Mouse (Mus musculus) embryonic facial prominence, embryonic 10.5 days (tissue): ENCODE data around the gene Sept4. TPM values are rescaled to one million over a fixed set of nuclear protein-coding genes. Genes with fewer than 3 reads are reported as not detected.

Experiments
- DNase-seq: peaks from one replicate; pipeline ENCODE4 v3.0.0-alpha.2; 2017; ENCODE audit warnings: low spot score
- H3K27ac ChIP-seq: fragments of 300-500 bp; sonication (generic); replicated peaks from 2 replicates; pipeline ENCODE4 v1.5.1; 2016; ENCODE audit warnings: mild to moderate bottlenecking
- H3K27me3 ChIP-seq: fragments of 300-500 bp; sonication (generic); replicated peaks from 2 replicates; pipeline ENCODE4 v1.6.1; 2016; ENCODE audit warnings: low read depth, mild to moderate bottlenecking; ENCODE audit not compliant: poor library complexity, severe bottlenecking
- H3K36me3 ChIP-seq: fragments of 300-500 bp; sonication (generic); replicated peaks from 2 replicates; pipeline ENCODE4 v1.6.1; 2016; ENCODE audit warnings: mild to moderate bottlenecking, moderate library complexity
- H3K4me1 ChIP-seq: fragments of 300-500 bp; sonication (generic); 2 replicates; pipeline ENCODE4 v1.6.1; 2016
- H3K4me3 ChIP-seq: fragments of 300-500 bp; sonication (generic); 2 replicates; pipeline ENCODE4 v1.5.1; 2016; ENCODE audit warnings: mild to moderate bottlenecking, moderate library complexity
- H3K9me3 ChIP-seq: fragments of 300-500 bp; sonication (generic); 2 replicates; pipeline ENCODE4 v1.6.1; 2016; ENCODE audit warnings: mild to moderate bottlenecking
- WGBS: fragments of 180-500 bp; shearing (Covaris S2); methylation state at CpG from one replicate; pipeline ENCODE4 v1.1.7; 2016; 5-methylcytosine and 5-hydroxymethylcytosine counted together
- polyA plus RNA-seq: library from polyadenylated mRNA; unstranded; fragments of >200 nt; fragmentation: Nextera tagmentation; extraction: Ambion mirVana; gene quantifications from 2 replicates; pipeline ENCODE4 v1.2.1, GENCODE M21; 2016

Sept4 gene
- polyA plus RNA-seq, 1 experiment from 2014 or later: 6.1 TPM

GRCm38 (mm10) chr11:87561208-87561607, 7.5 kb upstream of the Sept4 start:
- Histone ChIP-seq H3K4me1 (no peaks in the 10 kb centered on the region), H3K27me3 (no peaks in the 10 kb centered on the region), H3K4me3 (no peak overlapping the region), H3K36me3 (no peaks in the 10 kb centered on the region), H3K27ac (no peak overlapping the region), H3K9me3 (no peaks in the 10 kb centered on the region)
- no peak for DNase-seq
- 80% methylated on average over 6 of the region's 6 CpGs for WGBS

GRCm38 (mm10) chr11:87566501-87566900, 2.2 kb upstream of the Sept4 start, which contains the start of gene Gm11492:
Gene Gm11492, plus strand, starts transcription at chr11:87566653.
- Histone ChIP-seq H3K27ac (no peak within 1 kb of the TSS), H3K4me1 (peaks cover 12% of the 10 kb centered on the region), H3K27me3 (no peaks in the 10 kb centered on the region), H3K9me3 (no peaks in the 10 kb centered on the region), H3K4me3 (no peak within 1 kb of the TSS), H3K36me3 (no peaks in the 10 kb centered on the region)
- WGBS: 85% methylated on average over 3 of the region's 3 CpGs
- DNase-seq: no peak

DNA sequence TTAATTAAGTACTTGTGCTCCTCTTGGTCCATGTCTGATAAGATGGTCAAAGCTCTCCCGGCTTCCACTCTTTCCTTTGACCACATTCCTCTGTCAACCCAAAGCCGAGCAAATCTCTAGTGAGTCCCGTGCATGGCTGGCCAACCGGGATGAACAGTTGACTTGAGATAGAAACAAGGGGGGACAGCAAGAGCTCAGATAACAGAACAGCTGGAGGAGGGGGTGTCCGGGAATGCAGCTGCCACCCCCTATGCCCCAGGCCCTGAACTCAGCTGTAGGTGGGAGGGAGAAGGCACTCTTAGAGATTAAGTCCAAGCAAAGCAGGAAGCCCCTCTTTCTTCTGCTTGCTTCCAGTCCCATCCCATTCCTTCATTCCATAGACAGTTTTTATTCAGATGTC, 2.0 kb downstream of the Sept4 start:
- H3K4me3 ChIP-seq: no peak overlapping the region
- H3K4me1 ChIP-seq: peaks cover 41% of the 10 kb centered on the region
- no peaks in the 10 kb centered on the region for H3K9me3 ChIP-seq
- H3K27ac ChIP-seq: no peak overlapping the region
- no peaks in the 10 kb centered on the region for H3K27me3 ChIP-seq
- H3K36me3 ChIP-seq: no peaks in the 10 kb centered on the region
- WGBS: 59% methylated on average over 5 of the region's 5 CpGs
- DNase-seq: no peak

GRCm38 (mm10) chr11:87571361-87571950, 2.8 kb downstream of the Sept4 start:
- Histone ChIP-seq H3K27me3 (peaks cover 4% of the 10 kb centered on the region), H3K4me1 (peaks cover 41% of the 10 kb centered on the region), H3K27ac (no peak overlapping the region), H3K9me3 (no peaks in the 10 kb centered on the region), H3K4me3 (no peak overlapping the region), H3K36me3 (no peaks in the 10 kb centered on the region)
- 89% methylated on average over 1 of the region's 1 CpGs for WGBS
- no peak for DNase-seq

DNA sequence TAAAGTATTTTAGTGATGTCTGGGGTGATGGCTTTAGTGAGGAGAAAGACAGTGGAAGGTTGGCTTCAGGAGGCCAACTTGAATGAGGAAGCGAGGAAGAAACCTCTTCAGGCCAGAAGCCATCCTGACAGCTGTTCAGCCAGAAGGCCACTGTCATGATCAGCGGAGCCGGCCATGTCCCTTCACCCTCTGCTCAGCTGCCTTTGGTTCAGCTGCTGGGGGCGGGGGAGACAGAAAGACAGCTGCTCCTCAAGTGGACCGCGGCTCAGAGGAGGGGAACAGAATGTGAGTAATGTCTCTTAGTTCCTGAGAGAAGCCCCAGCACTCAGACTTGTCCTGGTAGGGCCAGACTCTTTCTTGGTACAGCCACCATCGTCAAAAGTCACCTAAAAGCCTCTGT, 5.0 kb downstream of the Sept4 start:
- H3K27me3 ChIP-seq: peaks cover 20% of the 10 kb centered on the region
- H3K36me3 ChIP-seq: no peaks in the 10 kb centered on the region
- 78% methylated on average over 7 of the region's 7 CpGs for WGBS
- peak; percentile 9 for DNase-seq
- H3K4me1 ChIP-seq: peaks cover 57% of the 10 kb centered on the region
- no peak overlapping the region for H3K4me3 ChIP-seq
- H3K9me3 ChIP-seq: no peaks in the 10 kb centered on the region
- no peak overlapping the region for H3K27ac ChIP-seq

GRCm38 (mm10) chr11:87574520-87575180, 5.9 kb downstream of the Sept4 start:
- H3K36me3 ChIP-seq: no peaks in the 10 kb centered on the region
- H3K27ac ChIP-seq: no peak overlapping the region
- H3K4me3 ChIP-seq: no peak overlapping the region
- H3K27me3 ChIP-seq: peaks cover 29% of the 10 kb centered on the region
- peaks cover 66% of the 10 kb centered on the region for H3K4me1 ChIP-seq
- DNase-seq: peak; percentile 7
- H3K9me3 ChIP-seq: no peaks in the 10 kb centered on the region
- 70% methylated on average over 21 of the region's 21 CpGs for WGBS

- 9% methylated on average over 6 of the region's 6 CpGs for WGBS
- DNase-seq: peak; percentile 8
- peak overlapping the region; percentile 70; the same call in 1 of the 2 replicates for H3K27ac ChIP-seq
Observed at GRCm38 (mm10) chr11:87577601-87578248, 9.0 kb downstream of the Sept4 start.

GRCm38 (mm10) chr11:87578249-87578962, 9.7 kb downstream of the Sept4 start:
- under 1% methylated on average over 40 of the region's 40 CpGs for WGBS

More at GRCm38 (mm10) chr11:87577601-87578248, 9.0 kb downstream of the Sept4 start:
- H3K4me3 ChIP-seq: peak overlapping the region; percentile 72
- peaks cover 53% of the 10 kb centered on the region for H3K4me1 ChIP-seq
- no peaks in the 10 kb centered on the region for H3K9me3 ChIP-seq
- H3K36me3 ChIP-seq: no peaks in the 10 kb centered on the region
- H3K27me3 ChIP-seq: peaks cover 43% of the 10 kb centered on the region

DNA sequence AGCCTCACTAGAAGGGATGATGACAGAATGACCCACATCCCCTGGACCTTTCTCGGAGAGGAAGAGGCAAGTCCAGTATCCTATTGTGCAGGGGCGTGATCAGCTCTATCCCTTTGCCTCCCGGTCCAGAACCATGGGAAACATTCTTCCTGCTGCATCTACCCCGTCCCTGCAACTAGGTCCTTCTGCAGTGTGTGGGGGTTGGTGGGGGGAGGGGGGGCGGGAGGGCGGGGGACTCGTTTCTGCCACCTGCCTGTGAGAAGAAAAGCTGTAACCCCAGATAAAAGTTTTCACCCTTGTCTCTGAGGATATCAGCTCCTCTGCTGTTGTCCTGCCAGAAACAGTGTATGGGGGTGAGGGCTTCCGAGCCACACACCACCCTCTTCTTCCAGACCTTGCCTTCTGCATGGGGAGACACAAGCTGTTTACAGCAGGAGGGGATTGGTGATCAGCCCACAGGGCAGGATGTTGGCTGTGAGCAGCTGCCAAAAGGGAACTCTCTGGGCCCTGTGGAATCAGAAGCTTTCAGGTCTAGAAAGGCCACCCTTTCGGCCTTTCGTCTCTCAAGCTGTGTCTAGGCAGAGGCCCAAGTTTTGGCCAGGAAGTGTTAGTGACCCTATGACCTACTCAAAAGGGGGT, 10.4 kb downstream of the Sept4 start:
- WGBS: 17% methylated on average over 10 of the region's 10 CpGs

More at GRCm38 (mm10) chr11:87578249-87578962, 9.7 kb downstream of the Sept4 start:
- H3K4me1 ChIP-seq: peaks cover 51% of the 10 kb centered on the region
- no peaks in the 10 kb centered on the region for H3K36me3 ChIP-seq
- peak; percentile 79 for DNase-seq
- peak overlapping the region; percentile 70 for H3K27ac ChIP-seq
- no peaks in the 10 kb centered on the region for H3K9me3 ChIP-seq
- peak overlapping the region; percentile 72 for H3K4me3 ChIP-seq
- peaks cover 43% of the 10 kb centered on the region for H3K27me3 ChIP-seq

GRCm38 (mm10) chr11:87579713-87580112, 11.0 kb downstream of the Sept4 start:
- no peak for DNase-seq
- H3K4me1 ChIP-seq: peaks cover 40% of the 10 kb centered on the region
- peaks cover 43% of the 10 kb centered on the region for H3K27me3 ChIP-seq
- H3K27ac ChIP-seq: no peak overlapping the region
- 52% methylated on average over 1 of the region's 1 CpGs for WGBS
- no peaks in the 10 kb centered on the region for H3K9me3 ChIP-seq
- no peaks in the 10 kb centered on the region for H3K36me3 ChIP-seq
- H3K4me3 ChIP-seq: peak overlapping the region; percentile 72; the same call in 1 of the 2 replicates

More for the DNA sequence above, 10.4 kb downstream of the Sept4 start:
- Histone ChIP-seq H3K9me3 (no peaks in the 10 kb centered on the region), H3K36me3 (no peaks in the 10 kb centered on the region), H3K27me3 (peaks cover 43% of the 10 kb centered on the region), H3K4me1 (peaks cover 44% of the 10 kb centered on the region), H3K27ac (no peak overlapping the region), H3K4me3 (peak overlapping the region; percentile 72)
- peak; percentile 33 for DNase-seq

GRCm38 (mm10) chr11:87580543-87581085, 11.9 kb downstream of the Sept4 start:
- H3K27ac ChIP-seq: no peak overlapping the region
- no peaks in the 10 kb centered on the region for H3K36me3 ChIP-seq

More at GRCm38 (mm10) chr11:87580543-87581085, 11.9 kb downstream of the Sept4 start:
- 48% methylated on average over 10 of the region's 10 CpGs for WGBS
- peaks cover 43% of the 10 kb centered on the region for H3K27me3 ChIP-seq
- DNase-seq: no peak
- H3K4me3 ChIP-seq: no peak overlapping the region
- no peaks in the 10 kb centered on the region for H3K9me3 ChIP-seq
- peaks cover 41% of the 10 kb centered on the region for H3K4me1 ChIP-seq
